Mouse (Mus musculus): ENCODE data around the gene Ppp1r10. TPM values are rescaled to one million over a fixed set of nuclear protein-coding genes. Genes with fewer than 3 reads are reported as not detected.
"Not testable (repeated sequence)": the region's sequence is repeated elsewhere in the genome, so short reads cannot be mapped to it uniquely, and the experiment has no call there.

Ppp1r10 gene
- total RNA-seq, 2 experiments from 2014 or later, result 53.7 to 87.5 TPM

- no peak for ATAC-seq (replicated peaks; ENCODE audit: low FRiP score, poor library complexity, severe bottlenecking)
These were observed 5.5 kb downstream of the Ppp1r10 start for GRCm38 (mm10) chr17:35921710-35922109.

DNA sequence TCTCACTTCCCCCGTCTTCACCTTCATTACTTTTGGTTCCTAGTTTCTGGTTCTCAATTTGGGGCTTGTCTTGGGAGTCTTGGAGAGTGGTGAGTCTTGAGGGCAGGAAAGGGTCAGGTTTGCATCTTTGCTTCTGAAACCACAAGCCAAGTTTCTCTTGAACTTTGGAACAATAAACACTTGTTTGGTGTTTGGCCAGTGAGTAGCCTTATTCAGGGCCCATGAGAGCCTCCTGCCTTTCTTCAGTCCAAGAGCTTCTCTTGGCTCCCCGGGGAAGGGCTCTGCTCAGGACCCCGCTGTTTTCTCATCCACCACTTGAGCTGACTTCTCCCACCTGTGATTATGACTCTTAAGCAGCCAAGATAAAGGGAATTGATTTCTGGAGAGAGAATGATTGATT lies 6.3 kb downstream of the Ppp1r10 start:
- ATAC-seq (replicated peaks; ENCODE audit: low FRiP score, poor library complexity, severe bottlenecking), result no peak

- no peak for ATAC-seq (replicated peaks; ENCODE audit: low FRiP score, poor library complexity, severe bottlenecking)
These were observed 7.0 kb downstream of the Ppp1r10 start for GRCm38 (mm10) chr17:35923281-35923680.

GRCm38 (mm10) chr17:35927471-35927870 lies 11.2 kb downstream of the Ppp1r10 start:
- ATAC-seq (replicated peaks; ENCODE audit: low FRiP score, poor library complexity, severe bottlenecking), result peak; percentile 40; the same call in 1 of the 2 replicates

DNA sequence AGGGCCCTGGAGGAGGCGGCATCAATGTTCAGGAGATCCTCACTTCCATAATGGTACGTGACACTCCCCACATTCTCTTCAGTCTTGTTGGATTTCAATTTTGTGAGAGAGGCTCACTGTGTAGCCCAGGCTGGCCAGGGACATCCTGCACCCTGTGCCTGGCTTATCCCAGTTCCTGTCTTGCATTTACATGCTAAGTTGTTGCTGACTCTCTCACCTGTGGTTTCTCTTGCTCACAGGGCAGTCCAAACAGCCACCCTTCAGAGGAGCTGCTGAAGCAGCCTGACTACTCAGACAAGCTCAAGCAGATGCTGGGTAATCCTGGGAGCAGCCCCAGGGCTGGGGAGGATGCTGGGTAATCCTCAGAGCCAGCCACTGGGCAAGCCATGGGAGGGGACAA lies 13.3 kb downstream of the Ppp1r10 start:
- no peak for ATAC-seq (replicated peaks; ENCODE audit: low FRiP score, poor library complexity, severe bottlenecking)

GRCm38 (mm10) chr17:35930627-35931026 lies 14.4 kb downstream of the Ppp1r10 start:
- no peak for ATAC-seq (replicated peaks; ENCODE audit: low FRiP score, poor library complexity, severe bottlenecking)

GRCm38 (mm10) chr17:35932608-35933007 lies 16.4 kb downstream of the Ppp1r10 start:
- no peak for ATAC-seq (replicated peaks; ENCODE audit: low FRiP score, poor library complexity, severe bottlenecking)

GRCm38 (mm10) chr17:35935763-35936162 lies 19.5 kb downstream of the Ppp1r10 start:
- ATAC-seq (replicated peaks; ENCODE audit: low FRiP score, poor library complexity, severe bottlenecking), result peak; percentile 95

DNA sequence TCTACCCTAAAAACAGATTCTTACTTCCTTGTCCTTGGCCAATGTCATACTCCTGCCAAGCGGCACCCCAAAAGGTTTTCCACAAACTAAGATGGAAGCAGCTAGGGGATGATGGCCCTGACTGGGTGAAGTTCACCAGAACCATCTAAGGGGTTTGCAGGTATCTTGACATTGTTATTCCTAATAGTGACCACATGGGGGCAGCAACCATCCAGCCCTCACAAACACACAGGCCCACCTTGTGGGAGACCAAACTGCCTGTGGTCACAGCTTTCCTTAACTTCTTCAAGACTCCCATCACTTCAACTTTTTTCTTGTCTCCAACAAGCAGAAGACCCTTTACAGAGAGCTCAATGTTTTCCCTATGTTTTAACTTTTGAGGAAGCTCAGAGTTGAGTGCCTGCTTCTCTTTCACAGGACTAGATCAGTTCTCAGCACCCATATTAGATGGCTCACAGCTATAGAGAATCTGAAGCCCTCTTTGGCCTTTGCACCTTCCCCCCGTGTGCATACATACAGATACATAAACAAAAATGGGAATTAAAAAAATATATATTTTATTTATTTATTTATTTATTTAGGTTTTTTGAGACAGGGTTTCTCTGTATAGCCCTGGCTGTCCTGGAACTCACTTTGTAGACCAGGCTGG lies 21.6 kb downstream of the Ppp1r10 start:
- peak; percentile 96 for ATAC-seq (replicated peaks; ENCODE audit: low FRiP score, poor library complexity, severe bottlenecking)

DNA sequence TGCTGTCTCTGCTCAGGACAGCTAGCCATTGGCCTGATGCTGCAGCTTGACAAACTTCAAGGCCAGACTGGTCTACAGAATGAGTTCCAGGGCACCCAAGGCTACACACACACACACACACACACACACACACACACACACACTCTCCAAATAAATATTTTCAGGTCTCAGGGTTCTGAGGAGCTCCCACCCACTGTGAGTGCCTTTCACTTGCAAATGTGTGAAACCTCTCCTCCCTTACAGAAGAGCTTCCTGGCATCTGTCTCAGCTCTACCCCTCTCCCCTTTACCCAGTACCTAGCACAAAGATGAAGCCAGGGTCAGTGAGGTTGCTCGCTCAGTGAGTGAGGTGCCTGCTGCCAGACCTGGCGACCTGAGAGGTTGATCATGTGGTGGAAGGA lies 22.9 kb downstream of the Ppp1r10 start:
- no peak for ATAC-seq (replicated peaks; ENCODE audit: low FRiP score, poor library complexity, severe bottlenecking)

DNA sequence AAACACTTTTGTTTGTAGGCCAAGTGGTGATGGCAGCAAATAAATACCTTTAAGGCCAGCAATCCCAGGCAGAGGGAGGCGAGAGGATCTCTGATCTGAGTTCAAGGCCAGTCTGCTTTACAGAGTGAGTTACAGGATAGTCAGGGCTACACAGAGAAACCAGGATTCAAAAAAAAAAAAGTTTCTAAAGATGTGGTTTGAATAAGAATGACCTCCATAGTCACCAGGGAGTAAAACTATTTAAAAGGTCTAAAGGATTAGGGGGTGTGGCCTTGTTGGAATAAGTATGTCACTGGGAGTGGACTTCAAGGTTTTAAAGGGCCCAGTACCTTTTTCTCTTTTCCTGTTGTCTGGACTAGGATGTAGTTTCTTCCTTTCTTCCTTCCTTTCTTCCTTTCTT lies 23.7 kb downstream of the Ppp1r10 start:
- ATAC-seq (replicated peaks; ENCODE audit: low FRiP score, poor library complexity, severe bottlenecking), result no peak

DNA sequence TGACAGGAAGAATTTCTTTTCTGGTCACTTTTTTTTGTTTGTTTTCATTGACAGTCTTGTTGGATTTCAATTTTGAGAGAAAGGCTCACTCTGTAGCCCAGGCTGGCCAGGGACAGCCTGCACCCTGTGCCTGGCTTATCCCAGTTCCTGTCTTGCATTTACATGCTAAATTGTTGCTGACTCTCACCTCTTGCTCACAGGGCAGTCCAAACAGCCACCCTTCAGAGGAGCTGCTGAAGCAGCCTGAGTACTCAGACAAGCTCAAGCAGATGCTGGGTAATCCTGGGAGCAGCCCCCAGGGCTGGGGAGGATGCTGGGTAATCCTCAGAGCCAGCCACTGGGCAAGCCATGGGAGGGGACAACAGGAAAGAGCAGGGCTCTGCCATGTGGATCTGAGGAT lies 34.7 kb downstream of the Ppp1r10 start:
- not testable (repeated sequence) for ATAC-seq (replicated peaks; ENCODE audit: low FRiP score, poor library complexity, severe bottlenecking)

GRCm38 (mm10) chr17:35952559-35952958 lies 36.3 kb downstream of the Ppp1r10 start:
- ATAC-seq (replicated peaks; ENCODE audit: low FRiP score, poor library complexity, severe bottlenecking), result 0 out of 2 replicates have a peak, but pooled peaks have one; percentile 40

DNA sequence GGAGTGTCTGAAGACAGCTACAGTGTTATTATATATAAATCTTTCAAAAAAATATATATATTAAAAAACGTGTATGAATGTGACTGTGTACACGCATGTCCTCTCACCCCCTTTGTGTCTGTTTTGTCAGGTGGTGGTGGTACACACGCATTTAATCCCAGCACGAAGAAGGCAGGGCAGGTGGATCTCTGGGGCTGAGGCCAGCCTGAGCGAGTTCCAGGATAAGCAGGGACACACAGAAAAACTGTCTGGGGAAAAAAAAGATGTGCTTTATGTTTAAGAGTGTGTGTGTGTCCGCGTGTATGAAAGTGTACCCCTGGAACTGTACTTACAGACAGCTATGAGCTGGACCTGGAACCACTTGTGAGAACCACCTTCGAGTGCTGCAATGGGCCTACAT lies 38.4 kb downstream of the Ppp1r10 start:
- ATAC-seq (replicated peaks; ENCODE audit: low FRiP score, poor library complexity, severe bottlenecking), result no peak

GRCm38 (mm10) chr17:35958533-35959223 lies 42.4 kb downstream of the Ppp1r10 start:
- ATAC-seq (replicated peaks; ENCODE audit: low FRiP score, poor library complexity, severe bottlenecking), result no peak

GRCm38 (mm10) chr17:35963279-35963678 lies 47.0 kb downstream of the Ppp1r10 start:
- no peak for ATAC-seq (replicated peaks; ENCODE audit: low FRiP score, poor library complexity, severe bottlenecking)

DNA sequence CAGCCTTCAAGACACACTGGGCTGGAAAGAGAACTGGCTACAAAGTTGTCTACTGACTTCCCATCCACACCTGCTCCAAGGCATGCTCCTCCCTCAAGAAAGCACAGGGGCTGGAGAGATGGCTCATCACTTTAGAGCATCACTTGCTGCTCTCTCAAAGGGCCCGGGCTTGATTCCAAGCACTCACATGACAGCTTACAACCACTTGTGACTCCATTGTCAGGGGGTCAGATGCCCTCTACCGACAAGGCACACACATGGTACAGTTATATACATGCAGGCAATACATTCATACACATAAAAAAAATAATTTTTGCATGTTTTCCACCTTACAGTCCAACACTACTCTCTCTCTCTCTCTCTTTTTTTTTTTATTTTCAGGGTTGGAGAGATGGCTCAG lies 51.4 kb downstream of the Ppp1r10 start:
- no peak for ATAC-seq (replicated peaks; ENCODE audit: low FRiP score, poor library complexity, severe bottlenecking)

DNA sequence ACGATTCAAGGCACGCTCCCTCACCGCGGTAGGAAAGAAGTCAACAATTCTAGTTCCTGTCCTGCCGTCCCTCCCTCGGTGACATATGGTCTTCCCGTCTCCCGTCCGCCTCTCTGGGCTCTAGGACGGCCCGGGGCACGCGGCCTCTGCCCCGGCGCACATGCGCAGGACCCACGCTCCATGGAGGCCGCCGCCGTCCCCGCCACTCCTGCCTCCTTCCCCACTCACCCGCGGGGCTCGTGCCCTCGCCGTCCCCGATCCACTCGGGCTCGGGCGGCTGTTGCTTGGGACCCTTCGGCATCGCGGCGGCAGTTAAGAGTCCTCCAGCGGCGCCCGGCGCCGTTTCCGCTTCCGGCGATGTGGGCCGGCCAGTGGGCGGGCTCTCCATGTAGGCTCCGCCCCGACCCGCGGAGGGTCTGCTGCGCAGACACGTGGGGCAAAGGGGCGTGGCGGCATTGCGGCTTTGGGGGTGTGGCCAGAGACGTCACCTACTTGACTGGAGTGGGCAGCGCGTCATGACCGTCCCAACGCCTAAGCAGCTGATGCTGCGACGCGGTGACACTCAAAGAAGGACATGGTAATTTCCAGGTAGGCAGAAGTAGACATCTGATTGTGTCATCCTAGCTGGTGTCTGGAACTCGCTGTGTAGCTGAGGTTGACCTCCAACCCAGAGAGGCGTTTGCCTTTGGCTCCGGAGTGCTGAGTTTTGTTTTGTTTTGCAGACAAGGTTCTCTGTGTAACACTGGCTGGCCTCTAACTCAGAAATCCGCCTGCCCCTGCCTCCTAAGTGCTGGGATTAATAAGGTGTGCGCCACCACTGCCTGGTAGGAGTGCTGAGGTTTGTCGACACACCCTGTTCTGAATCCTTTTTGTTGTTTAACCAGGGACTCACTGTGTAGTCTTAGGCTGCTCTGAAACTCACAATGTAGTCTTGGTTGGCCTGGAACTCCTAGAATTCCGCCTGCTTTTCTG lies 53.5 kb downstream of the Ppp1r10 start, which contains the start of gene Abcf1:
TSS of gene Abcf1 (minus strand) at position 344 of the 972 bp plus-strand sequence.
- ATAC-seq (replicated peaks; ENCODE audit: low FRiP score, poor library complexity, severe bottlenecking), result peak; percentile 97

DNA sequence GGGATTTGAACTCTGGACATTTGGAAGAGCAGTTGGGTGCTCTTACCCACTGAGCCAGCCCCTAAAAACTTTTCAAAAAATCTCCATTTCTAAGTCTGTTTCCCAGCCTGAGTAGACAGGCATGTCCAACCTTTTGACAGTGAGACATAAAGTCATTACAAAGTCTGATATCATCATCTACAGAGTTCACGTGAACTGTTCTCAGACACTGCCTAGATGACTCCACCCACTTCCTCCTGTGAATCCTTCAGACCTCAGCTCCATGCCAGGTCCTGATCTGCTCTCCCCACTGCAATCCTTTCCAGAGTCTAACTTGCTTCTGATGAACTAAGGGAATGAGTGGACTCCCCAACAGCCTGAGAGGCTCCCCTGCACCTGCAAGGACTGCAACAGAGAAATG lies 55.9 kb downstream of the Ppp1r10 start:
- ATAC-seq (replicated peaks; ENCODE audit: low FRiP score, poor library complexity, severe bottlenecking), result no peak

- no peak for ATAC-seq (replicated peaks; ENCODE audit: low FRiP score, poor library complexity, severe bottlenecking)
These were observed 62.7 kb downstream of the Ppp1r10 start for GRCm38 (mm10) chr17:35978811-35979400.

Data from erythroid progenitor cell, adult 5-6 weeks (primary cell).